In the genomic region with DNA sequence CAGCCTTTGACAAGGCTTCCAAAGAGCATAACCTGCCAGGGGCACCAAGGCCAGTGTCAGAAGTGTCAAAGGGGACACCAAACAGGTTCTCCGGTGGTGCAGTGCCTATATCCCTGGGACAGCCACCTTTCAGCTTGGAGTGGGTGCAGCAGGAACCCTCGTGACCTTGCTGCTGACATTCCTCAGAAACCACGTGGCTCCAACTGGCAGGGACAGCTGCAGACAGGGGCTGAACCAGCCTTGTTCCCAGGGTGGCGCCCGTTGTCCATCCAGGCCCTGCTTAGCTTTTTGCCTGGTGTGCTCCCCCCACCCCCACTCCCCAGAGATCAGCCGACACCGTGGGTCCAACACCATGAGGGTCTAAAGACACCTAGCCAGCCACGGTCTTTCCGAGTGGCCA, we compare ENCODE assay signal across 10 mouse cellular contexts. TPM values are rescaled to one million over a fixed set of nuclear protein-coding genes. Genes with fewer than 3 reads are reported as not detected.
A peak's percentile ranks its signal among the peaks of the same experiment; 100 is the strongest.
DNase-seq lines count a peak whose midpoint lies in the region; ATAC-seq lines count a peak whose summit lies in the region.
"Had no signal": no experiment of that assay in that cellular context is flagged by ENCODE, and none has a peak within 500 bp of the region (broad histone marks: within the 10 kb centered on the region; RNA-seq: fewer than 3 reads in every experiment).

A gene (plus strand): TSS at position 236 of the 400 bp plus-strand sequence.

- no peak within 1 kb of the TSS for H3K4me2 ChIP-seq in embryonic facial prominence, embryonic 13.5 days
- H3K4me2 ChIP-seq in heart, embryonic 16.5 days (ENCODE audit: low read depth, low read length): peak within 1 kb of the TSS; percentile 40

- no peaks in the 10 kb centered on the region for H3K36me3 ChIP-seq in embryonic facial prominence, embryonic 13.5 days
- peaks cover 3% of the 10 kb centered on the region; the same call in 1 of the 2 replicates for H3K36me3 ChIP-seq in heart, embryonic 16.5 days (ENCODE audit: control insufficient read depth, insufficient read depth)
- no peaks in the 10 kb centered on the region for H3K36me3 ChIP-seq in hindbrain, embryonic 10.5 days

- H3K27ac ChIP-seq in embryonic facial prominence, embryonic 13.5 days: no peak within 1 kb of the TSS
- H3K27ac ChIP-seq in heart, embryonic 16.5 days (ENCODE audit: low read length): peak within 1 kb of the TSS; percentile 79
- no peak within 1 kb of the TSS for H3K27ac ChIP-seq in hindbrain, embryonic 10.5 days

- H3K4me1 ChIP-seq in embryonic facial prominence, embryonic 13.5 days: no peaks in the 10 kb centered on the region
- H3K4me1 ChIP-seq in heart, embryonic 16.5 days (ENCODE audit: control insufficient read depth, insufficient read depth, low read length): peaks cover 2% of the 10 kb centered on the region; the same call in 1 of the 2 replicates
- peaks cover 10% of the 10 kb centered on the region; the same call in 1 of the 2 replicates for H3K4me1 ChIP-seq in hindbrain, embryonic 10.5 days (replicated peaks)

- 0 out of 2 replicates have a peak within 1 kb of the TSS, but pooled peaks have one; percentile 16 for H3K9ac ChIP-seq in embryonic facial prominence, embryonic 13.5 days
- peak within 1 kb of the TSS; percentile 52 for H3K9ac ChIP-seq in heart, embryonic 16.5 days (ENCODE audit: low read length)

- peak; percentile 31 for DNase-seq in Muller cell, postnatal 12 days (ENCODE audit: inconsistent ontology term)
- peak; percentile 53 to 63 for DNase-seq in lung, adult 18-20 months
- DNase-seq in right cerebral cortex, postnatal 10 days (ENCODE audit: low spot score in 2 of 2): no peak
- no peak for DNase-seq in right cerebral cortex, adult 2 months (ENCODE audit: low spot score in 2 of 2)
- no peak for DNase-seq in hindbrain, embryonic 10.5 days (ENCODE audit: low spot score)
- DNase-seq: cerebellum, adult 8-10 months; thymus, postnatal 14 days had no signal

- no peaks in the 10 kb centered on the region for H3K27me3 ChIP-seq in embryonic facial prominence, embryonic 13.5 days
- H3K27me3 ChIP-seq in heart, embryonic 16.5 days (ENCODE audit: control insufficient read depth, insufficient read depth, low read length): no peaks in the 10 kb centered on the region
- H3K27me3 ChIP-seq in hindbrain, embryonic 10.5 days (ENCODE audit: insufficient read depth, poor library complexity, severe bottlenecking): peaks cover 7% of the 10 kb centered on the region; the same call in 1 of the 2 replicates

- 66% methylated on average over 9 of the region's 9 CpGs for WGBS in embryonic facial prominence, embryonic 13.5 days
- 35% methylated on average over 9 of the region's 9 CpGs for WGBS in heart, embryonic 16.5 days
- 68% methylated on average over 9 of the region's 9 CpGs for WGBS in hindbrain, embryonic 10.5 days

- no peak within 1 kb of the TSS for H3K4me3 ChIP-seq in embryonic facial prominence, embryonic 13.5 days
- H3K4me3 ChIP-seq in heart, embryonic 16.5 days (ENCODE audit: low read length): peak within 1 kb of the TSS; percentile 30
- no peak within 1 kb of the TSS for H3K4me3 ChIP-seq in hindbrain, embryonic 10.5 days

- ATAC-seq in embryonic facial prominence, embryonic 13.5 days (ENCODE audit: insufficient number of reproducible peaks, insufficient read depth, low FRiP score, low TSS enrichment, low read depth): 0 out of 2 replicates have a peak, but pooled peaks have one; percentile 57
- ATAC-seq in heart, embryonic 16.5 days (replicated peaks; ENCODE audit: extremely low read depth, insufficient read depth, low FRiP score): peak; percentile 85
- no peak for ATAC-seq in cerebellum, adult (ENCODE audit: insufficient number of reproducible peaks, low FRiP score, low TSS enrichment)

- no peaks in the 10 kb centered on the region for H3K9me3 ChIP-seq in embryonic facial prominence, embryonic 13.5 days
- H3K9me3 ChIP-seq in heart, embryonic 16.5 days (replicated peaks; ENCODE audit: control insufficient read depth, low read length): no peaks in the 10 kb centered on the region; the same call in 1 of the 2 replicates
- H3K9me3 ChIP-seq in hindbrain, embryonic 10.5 days: no peaks in the 10 kb centered on the region

RNA-seq across cellular contexts. Expression of the gene that starts here (rescaled TPM):
- 3.3 and 3.4 TPM in 2 replicates for polyA plus RNA-seq in embryonic facial prominence, embryonic 13.5 days (2015; fragmentation: Nextera tagmentation; extraction: Ambion mirVana)
- 40.9 and 43.4 TPM in 2 replicates for polyA plus RNA-seq in heart, embryonic 16.5 days (2015; fragmentation: Nextera tagmentation; extraction: Ambion mirVana)
- 0.41 and 1.7 TPM in 2 replicates for polyA plus RNA-seq in hindbrain, embryonic 10.5 days (2016; fragmentation: Nextera tagmentation; extraction: Ambion mirVana)

Comparison
In these comparisons a context has a peak if more than half of its experiments do, and no peak if none do; other contexts are left out.
1. DNase-seq: peak in Muller cell, postnatal 12 days (single experiment) and lung, adult 18-20 months (2 of 2); none in right cerebral cortex, postnatal 10 days (0 of 2), right cerebral cortex, adult 2 months (0 of 2) and hindbrain, embryonic 10.5 days (single experiment).